Mouse (Mus musculus) bone marrow, adult 2 months (tissue): Measurements from ENCODE around the gene Ncoa5. TPM values are rescaled to one million over a fixed set of nuclear protein-coding genes. Genes with fewer than 3 reads are reported as not detected.

Source experiments
- H3K27ac ChIP-seq: fragments of 200-500 bp; 2 replicates; pipeline ENCODE4 v1.5.1; 2012; ENCODE audit warnings: low read depth, mild to moderate bottlenecking, control low read depth, inconsistent platforms, low read length; ENCODE audit not compliant: control insufficient read depth, poor library complexity, insufficient read depth
- H3K4me1 ChIP-seq: fragments of 200-500 bp; 2 replicates; pipeline ENCODE4 v1.6.1; 2011; ENCODE audit warnings: low read length; ENCODE audit not compliant: control insufficient read depth, insufficient read depth
- H3K4me3 ChIP-seq: fragments of 200-500 bp; replicated peaks from 2 replicates; pipeline ENCODE3; 2011; ENCODE audit warnings: mild to moderate bottlenecking, low read depth, low read length, control low read depth; ENCODE audit not compliant: control insufficient read depth
- CTCF ChIP-seq: fragments of 200-500 bp; IDR thresholded peaks from 2 replicates; pipeline ENCODE4 v1.5.1; 2011; ENCODE audit warnings: low read length, control low read depth; ENCODE audit not compliant: control insufficient read depth, insufficient read depth
- POLR2A ChIP-seq: fragments of 200-500 bp; IDR thresholded peaks from 2 replicates; pipeline ENCODE4 v1.6.1; 2011; ENCODE audit warnings: low read depth, mild to moderate bottlenecking, control low read depth, low read length, borderline replicate concordance; ENCODE audit not compliant: control insufficient read depth
- WGBS: fragments of 180-500 bp; shearing (Covaris S2); methylation state at CpG from one replicate; pipeline ENCODE4 v1.1.7; 2018; 5-methylcytosine and 5-hydroxymethylcytosine counted together
- polyA plus RNA-seq: library from polyadenylated mRNA; stranded (reverse); fragments of >200 nt; gene quantifications from 2 replicates; pipeline ENCODE4 v1.2.4, GENCODE M21; 2011; ENCODE audit warnings: low replicate concordance; ENCODE audit not compliant: missing spikeins, insufficient read depth, insufficient read length

Gene Ncoa5
- polyA plus RNA-seq, 1 experiment, result 30.7 TPM

GRCm38 (mm10) chr2:164994659-164995428 lies 39.8 kb downstream of the Ncoa5 start:
- Histone ChIP-seq H3K27ac (no peak overlapping the region), H3K4me1 (no peaks in the 10 kb centered on the region), H3K4me3 (no peak overlapping the region)
- TF ChIP-seq CTCF (no peak), POLR2A (no peak)
- WGBS, result 63% methylated on average over 21 of the region's 21 CpGs

GRCm38 (mm10) chr2:164994156-164994555 lies 40.5 kb downstream of the Ncoa5 start:
- Histone ChIP-seq H3K4me1 (no peaks in the 10 kb centered on the region), H3K27ac (no peak overlapping the region), H3K4me3 (no peak overlapping the region)
- 85% methylated on average over 11 of the region's 11 CpGs for WGBS
- TF ChIP-seq CTCF, result no peak
- TF ChIP-seq POLR2A, result no peak

- no peak overlapping the region for H3K27ac ChIP-seq
- H3K4me3 ChIP-seq, result no peak overlapping the region
- no peaks in the 10 kb centered on the region for H3K4me1 ChIP-seq
- WGBS, result 33% methylated on average over 10 of the region's 10 CpGs
- no peak for TF ChIP-seq POLR2A
- TF ChIP-seq CTCF, result no peak
Measured at GRCm38 (mm10) chr2:164991808-164992207, 42.9 kb downstream of the Ncoa5 start.

- H3K27ac ChIP-seq, result no peak overlapping the region
- H3K4me3 ChIP-seq, result no peak overlapping the region
- WGBS, result 68% methylated on average over 3 of the region's 3 CpGs
- no peak for TF ChIP-seq POLR2A
- no peaks in the 10 kb centered on the region for H3K4me1 ChIP-seq
Measured at GRCm38 (mm10) chr2:164991111-164991510, 43.6 kb downstream of the Ncoa5 start.

GRCm38 (mm10) chr2:164988777-164989176 lies 45.9 kb downstream of the Ncoa5 start:
- 51% methylated on average over 13 of the region's 13 CpGs for WGBS
- TF ChIP-seq POLR2A, result no peak
- TF ChIP-seq CTCF, result no peak
- no peaks in the 10 kb centered on the region for H3K4me1 ChIP-seq
- no peak overlapping the region for H3K4me3 ChIP-seq
- no peak overlapping the region for H3K27ac ChIP-seq

GRCm38 (mm10) chr2:164986371-164987027 lies 48.2 kb downstream of the Ncoa5 start:
- 75% methylated on average over 14 of the region's 14 CpGs for WGBS
- Histone ChIP-seq H3K4me1 (no peaks in the 10 kb centered on the region), H3K4me3 (no peak overlapping the region), H3K27ac (no peak overlapping the region)
- no peak for TF ChIP-seq POLR2A
- TF ChIP-seq CTCF, result no peak

GRCm38 (mm10) chr2:164985962-164986361 lies 48.7 kb downstream of the Ncoa5 start:
- no peak for TF ChIP-seq CTCF
- WGBS, result 75% methylated on average over 6 of the region's 6 CpGs
- no peak overlapping the region for H3K27ac ChIP-seq

GRCm38 (mm10) chr2:164979749-164980148 lies 54.9 kb downstream of the Ncoa5 start:
- Histone ChIP-seq H3K4me1 (no peaks in the 10 kb centered on the region), H3K27ac (no peak overlapping the region), H3K4me3 (no peak overlapping the region)
- TF ChIP-seq CTCF (no peak), POLR2A (no peak)
- 25% methylated on average over 7 of the region's 7 CpGs for WGBS

More at GRCm38 (mm10) chr2:164985962-164986361, 48.7 kb downstream of the Ncoa5 start:
- Histone ChIP-seq H3K4me3 (no peak overlapping the region), H3K4me1 (no peaks in the 10 kb centered on the region)
